Mouse (Mus musculus) MEL-GATA-1-ER (cell line): ENCODE results near the gene Vmn1r171.
"Not testable (repeated sequence)": the region's sequence is repeated elsewhere in the genome, so short reads cannot be mapped to it uniquely, and the experiment has no call there.

Source experiments
- DNase-seq: peaks from one replicate; pipeline ENCODE4 v3.0.0-alpha.2; 2012; ENCODE audit warnings: low read depth; ENCODE audit errors: extremely low read depth

Vmn1r171 gene

GRCm38 (mm10) chr7:23630422-23630821 is at the start of gene Vmn1r171:
Gene Vmn1r171 (plus strand): TSS chr7:23630722.
- no peak for DNase-seq

GRCm38 (mm10) chr7:23605875-23606274 is 24.6 kb upstream of the Vmn1r171 start, which contains the start of gene Vmn1r170:
Gene Vmn1r170 (plus strand): TSS chr7:23606175.
- DNase-seq, result not testable (repeated sequence)

DNA sequence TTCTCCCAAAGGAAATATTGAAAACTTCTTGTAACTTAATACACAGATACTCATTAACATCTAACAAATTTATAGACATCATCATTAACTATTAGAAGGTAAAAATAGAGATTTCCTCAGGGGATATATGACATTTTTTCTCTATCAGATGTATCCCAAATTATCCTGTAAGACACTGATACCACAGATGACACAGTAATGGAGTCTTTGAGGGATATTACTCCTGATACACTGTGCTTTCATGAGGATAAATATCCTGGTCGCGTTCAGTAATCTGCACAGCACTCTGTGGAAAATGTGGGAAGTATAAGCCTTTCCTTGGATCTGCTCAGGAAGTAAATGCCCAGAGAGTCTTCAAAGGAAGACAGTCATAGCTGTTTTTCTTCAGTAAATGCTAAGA is 27.5 kb downstream of the Vmn1r171 start, which contains the start of gene Vmn1r172:
Vmn1r172 (plus strand) TSS at position 301 of the 400 bp plus-strand sequence.
- DNase-seq, result no peak
